Mouse (Mus musculus): ENCODE data around the gene Cycs.
"Not testable (repeated sequence)": the region's sequence is repeated elsewhere in the genome, so short reads cannot be mapped to it uniquely, and the experiment has no call there.

The Cycs gene

DNA sequence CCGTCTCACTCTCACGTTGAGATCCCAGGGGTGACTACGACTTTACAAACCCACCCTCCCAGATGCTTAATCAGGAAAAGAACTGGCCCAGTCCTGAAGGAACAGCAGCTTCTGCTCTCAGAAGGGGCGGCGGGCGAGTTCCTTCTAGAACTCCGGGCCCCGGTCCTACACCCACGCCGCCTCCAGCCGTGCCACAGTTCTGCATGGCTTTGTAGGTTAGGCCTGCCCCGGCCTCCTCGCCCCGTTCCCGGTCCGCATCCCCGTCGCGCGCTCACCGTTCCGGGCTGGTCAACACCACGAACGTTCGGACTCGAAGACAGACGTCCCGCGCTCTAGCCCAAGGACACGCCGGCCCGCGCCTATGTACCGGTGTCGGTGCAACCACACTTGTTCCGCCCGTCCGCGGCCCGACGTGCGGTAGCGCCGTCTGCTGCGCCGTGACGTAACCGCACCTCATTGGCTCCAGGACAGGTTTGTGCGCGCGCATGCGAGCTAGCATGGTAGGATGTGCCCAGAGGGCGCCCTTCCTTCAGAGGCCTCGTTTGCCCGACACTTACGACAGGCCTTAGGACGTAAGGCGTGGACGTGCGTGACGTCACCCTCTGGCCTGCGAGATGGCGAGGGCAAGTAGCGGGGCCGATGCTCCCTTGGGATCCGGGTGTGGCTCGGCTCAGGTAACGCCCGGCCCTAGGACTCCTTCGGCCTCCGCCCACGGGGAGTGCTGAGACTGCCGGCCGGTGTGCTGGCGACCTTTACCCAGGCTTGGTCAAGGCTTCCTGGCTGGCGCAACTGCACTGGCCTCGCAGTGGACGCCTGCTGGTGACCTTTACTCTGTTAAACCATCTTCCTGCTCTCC lies at the start of gene Cycs:
TSS of gene Cycs (minus strand) at position 398 of the 856 bp plus-strand sequence.
- DNase-seq, result peak; percentile 99

- DNase-seq, result no peak
Measured at GRCm38 (mm10) chr6:50601620-50602019, 35.3 kb upstream of the Cycs start.

- no peak for DNase-seq
Measured at GRCm38 (mm10) chr6:50598560-50598959, 32.2 kb upstream of the Cycs start.

- DNase-seq, result peak; percentile 91
Measured at GRCm38 (mm10) chr6:50596301-50597211, 30.2 kb upstream of the Cycs start, which contains the start of gene 4921507P07Rik. Gene 4921507P07Rik (minus strand): TSS chr6:50596632.

- DNase-seq, result no peak
Measured at GRCm38 (mm10) chr6:50594372-50594771, 28.0 kb upstream of the Cycs start.

GRCm38 (mm10) chr6:50593334-50593845 lies 27.1 kb upstream of the Cycs start:
- no peak for DNase-seq

DNA sequence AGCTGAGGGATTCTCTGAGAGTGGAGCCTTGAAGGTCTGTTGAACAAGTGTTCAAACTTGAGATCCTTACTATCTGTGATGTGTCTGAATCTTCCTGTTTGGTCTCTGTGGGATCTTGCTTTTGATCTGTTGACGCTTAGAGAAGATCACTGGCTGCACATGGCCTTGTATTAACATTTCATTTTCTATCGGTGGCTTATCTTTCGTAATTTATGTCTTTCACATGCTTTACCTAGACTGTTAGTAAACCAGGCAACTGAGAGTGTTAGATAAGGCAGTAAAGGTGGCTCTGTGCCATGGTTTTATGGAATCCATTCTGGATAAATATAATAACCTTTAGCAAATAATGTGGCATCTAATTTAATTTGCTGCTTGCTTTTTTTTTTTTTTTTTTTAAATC lies 23.9 kb upstream of the Cycs start:
- DNase-seq, result no peak

DNA sequence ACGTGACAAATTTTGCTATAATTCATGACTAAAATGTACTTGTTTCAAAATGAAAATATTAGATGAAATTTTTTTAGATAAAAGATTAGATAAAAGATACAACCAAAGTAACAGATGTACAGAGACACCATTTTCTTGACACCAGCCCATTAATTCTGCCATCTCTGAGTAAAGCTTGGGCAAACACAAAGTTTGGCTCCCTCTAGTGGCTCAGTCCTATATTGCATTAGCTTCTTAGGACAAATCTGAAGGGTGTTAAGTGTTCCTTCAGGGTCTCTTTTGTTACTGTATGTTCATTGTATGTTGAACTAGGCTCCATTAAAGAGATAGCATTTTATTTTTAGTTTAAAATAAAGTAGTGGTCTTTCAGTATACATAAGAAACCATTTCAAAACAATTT lies 21.9 kb upstream of the Cycs start:
- peak; percentile 55 for DNase-seq

GRCm38 (mm10) chr6:50587412-50587811 lies 21.1 kb upstream of the Cycs start:
- DNase-seq, result no peak

DNA sequence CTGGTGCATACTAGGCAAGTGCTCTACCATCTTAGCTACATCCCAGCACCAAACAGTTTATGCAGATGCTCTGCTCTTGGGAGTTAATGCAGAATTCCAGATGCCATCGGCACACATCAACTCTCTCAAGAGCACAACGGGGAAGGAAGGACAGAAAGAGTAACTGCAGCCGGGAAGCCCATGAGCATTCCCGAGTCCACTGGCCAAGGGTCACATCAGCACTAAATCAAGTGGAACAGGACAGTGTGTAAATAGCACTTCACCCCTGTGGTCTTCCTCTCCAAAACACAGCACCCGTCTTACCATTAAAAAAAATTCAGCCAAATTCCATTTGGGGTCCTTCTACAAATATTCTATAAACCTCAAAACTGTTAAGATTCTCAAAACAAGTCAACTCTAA lies 20.0 kb upstream of the Cycs start:
- no peak for DNase-seq

GRCm38 (mm10) chr6:50585733-50586132 lies 19.4 kb upstream of the Cycs start:
- no peak for DNase-seq

GRCm38 (mm10) chr6:50571661-50572060 lies 5.3 kb upstream of the Cycs start:
- DNase-seq, result no peak

GRCm38 (mm10) chr6:50566997-50567255 lies 588 bp upstream of the Cycs start:
- DNase-seq, result no peak

- no peak for DNase-seq
Measured at GRCm38 (mm10) chr6:50563651-50564050, 2.7 kb downstream of the Cycs start.

DNA sequence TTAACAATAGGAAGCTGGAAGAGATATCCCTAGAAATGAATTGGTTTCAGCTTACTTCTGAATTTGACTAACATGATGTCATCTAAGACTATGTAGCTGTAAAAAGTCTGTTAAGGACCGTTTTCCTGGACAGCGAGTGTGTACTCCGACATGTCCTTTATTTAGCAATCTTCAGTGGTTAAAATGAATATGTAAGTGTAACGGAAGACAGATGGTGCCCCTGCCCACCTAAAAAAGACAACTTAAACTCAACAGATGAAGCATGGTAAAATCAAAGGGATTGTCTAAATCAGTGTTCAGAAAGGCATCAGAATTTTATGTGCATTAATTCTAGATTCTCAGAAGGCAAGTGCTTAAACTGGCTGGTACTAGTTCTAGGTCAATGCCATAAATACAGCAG lies 3.9 kb downstream of the Cycs start:
- DNase-seq, result peak; percentile 31

DNA sequence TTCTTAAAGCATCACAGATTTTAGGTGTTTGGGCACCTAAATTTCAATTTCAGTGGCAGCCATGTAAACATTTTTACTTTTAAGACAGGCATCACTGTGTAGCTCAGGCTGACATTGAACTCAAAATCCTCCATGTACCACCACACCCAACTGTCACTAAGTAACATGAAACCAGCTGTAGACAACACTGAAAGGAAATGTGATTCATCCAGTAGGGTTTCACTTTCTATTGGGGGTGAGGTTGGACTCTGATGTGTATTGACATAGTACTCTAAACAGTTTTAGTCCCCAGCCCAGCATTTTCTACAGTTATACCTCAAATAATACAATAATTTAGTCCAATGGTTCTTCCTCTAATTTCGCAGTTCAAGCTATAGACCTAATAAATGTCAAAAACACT lies 5.6 kb downstream of the Cycs start:
- DNase-seq, result no peak

DNA sequence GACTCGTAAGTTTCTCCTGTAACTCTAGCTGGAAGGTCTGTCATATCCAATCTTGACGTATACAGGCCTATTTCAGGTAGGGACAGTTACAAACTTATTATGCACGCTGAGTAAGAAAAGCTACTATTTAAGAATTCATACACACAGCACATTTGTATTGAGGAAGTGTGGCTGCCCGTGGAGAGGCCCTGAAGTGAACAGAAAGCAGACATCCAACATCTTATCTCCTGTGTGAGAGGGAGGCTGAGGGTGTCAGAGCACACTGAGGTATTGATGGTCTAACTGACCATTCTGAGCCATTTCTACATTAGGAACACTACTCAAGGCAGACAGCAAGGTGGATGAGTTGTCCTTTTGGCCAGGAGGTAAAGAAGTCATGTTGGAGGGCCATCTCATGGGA lies 7.5 kb downstream of the Cycs start:
- no peak for DNase-seq

DNA sequence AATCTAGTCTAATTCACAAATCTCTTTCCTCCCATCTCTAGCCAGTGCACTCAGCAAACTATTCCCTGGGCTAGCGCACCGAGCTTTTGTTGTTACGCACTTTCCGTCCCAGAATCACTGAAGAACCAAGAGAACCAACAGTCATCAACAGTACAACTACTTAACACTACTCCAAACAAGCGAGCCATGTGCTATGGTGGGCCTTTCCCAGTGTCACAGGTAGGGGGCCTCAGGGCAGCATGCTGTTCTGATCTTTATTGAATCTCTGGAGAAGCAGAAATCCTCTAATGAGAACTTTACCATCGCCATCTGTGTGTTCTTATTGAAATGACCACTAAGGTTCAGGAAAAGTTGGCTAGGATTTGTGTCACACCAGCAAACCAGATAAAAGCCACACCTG lies 8.8 kb downstream of the Cycs start:
- DNase-seq, result no peak

DNA sequence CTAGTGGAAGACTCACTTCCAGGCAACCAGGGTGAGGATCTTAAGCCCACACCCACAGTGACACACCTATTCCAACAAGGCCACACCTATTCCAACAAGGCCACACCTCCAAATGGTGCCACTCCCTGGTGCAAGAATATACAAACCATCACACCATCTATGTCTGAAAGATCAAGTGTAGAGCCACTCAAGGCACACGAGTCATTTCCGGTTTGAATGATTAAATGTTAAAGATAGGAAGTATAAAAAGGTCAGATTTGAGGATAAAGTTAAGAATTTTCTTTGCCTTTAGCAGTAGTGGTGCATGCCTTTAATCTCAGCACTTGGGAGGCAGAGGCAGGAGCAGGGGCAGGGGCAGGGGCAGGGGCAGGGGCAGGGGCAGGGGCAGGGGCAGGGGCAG lies 12.1 kb downstream of the Cycs start:
- DNase-seq, result not testable (repeated sequence)

GRCm38 (mm10) chr6:50552881-50553518 lies 13.3 kb downstream of the Cycs start:
- no peak for DNase-seq

- no peak for DNase-seq
Measured at GRCm38 (mm10) chr6:50549791-50550190, 16.5 kb downstream of the Cycs start.

GRCm38 (mm10) chr6:50549051-50549450 lies 17.3 kb downstream of the Cycs start:
- peak; percentile 52 for DNase-seq

DNA sequence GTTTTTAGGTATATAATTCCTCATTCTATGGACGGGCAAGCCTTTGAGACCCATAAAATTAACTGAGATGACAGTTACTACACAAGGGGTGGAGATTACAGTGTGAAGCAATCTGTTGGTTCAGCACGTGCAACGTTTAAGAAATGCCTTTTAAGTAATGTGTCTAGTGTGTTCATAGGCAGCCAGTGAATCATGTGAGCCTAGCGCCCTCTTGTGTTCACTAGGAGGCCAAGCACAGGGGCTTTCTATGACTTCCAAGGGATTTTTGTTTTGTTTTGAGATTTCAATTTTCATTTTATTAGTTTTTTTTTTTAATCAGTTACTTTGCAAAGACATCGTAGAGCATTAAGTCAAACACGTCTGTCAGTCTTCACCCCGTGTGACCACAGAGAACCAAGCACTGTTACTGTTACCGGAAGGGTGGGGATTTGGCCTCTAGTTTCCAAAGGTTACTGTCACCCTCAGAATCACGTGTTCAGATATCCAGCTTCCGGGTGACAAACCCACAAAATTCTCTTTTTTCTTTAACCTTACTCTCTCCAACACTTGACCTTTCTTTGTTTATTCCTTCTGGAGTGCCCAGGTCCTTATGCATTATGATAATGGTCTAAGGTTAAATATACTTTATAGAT lies 20.8 kb downstream of the Cycs start:
- peak; percentile 42 for DNase-seq
